Mouse (Mus musculus): ENCODE results near the gene Mum1l1. TPM values are rescaled to one million over a fixed set of nuclear protein-coding genes. Genes with fewer than 3 reads are reported as not detected.

The Mum1l1 gene
- 3.6 and 5.4 TPM in 2 replicates for polyA plus RNA-seq (2012; rRNA removed)

GRCm38 (mm10) chrX:139209829-139210225 lies at the start of gene Mum1l1:
TSS of gene Mum1l1 (plus strand) at chrX:139210042.

GRCm38 (mm10) chrX:139178928-139179327 lies 30.9 kb upstream of the Mum1l1 start, which contains the start of gene 4933428M09Rik:
TSS of gene 4933428M09Rik (plus strand) at chrX:139179228.

Other genes with a start within 250 kb of the Mum1l1 start
- 0.02 and 0.14 TPM in 2 replicates for gene Serpina7, start 124.8 kb upstream of the Mum1l1 start, polyA plus RNA-seq (2012; rRNA removed)
- not detected in 2 replicates for gene 4930513O06Rik, start 123.8 kb upstream of the Mum1l1 start, polyA plus RNA-seq (2012; rRNA removed)
- not detected in 2 replicates for gene 4933428M09Rik, start 30.8 kb upstream of the Mum1l1 start, polyA plus RNA-seq (2012; rRNA removed)
- gene Trap1a, start 123.6 kb downstream of the Mum1l1 start, polyA plus RNA-seq (2012; rRNA removed), result not detected in 2 replicates